Mouse (Mus musculus): Measurements from ENCODE around the gene Atl3. TPM values are rescaled to one million over a fixed set of nuclear protein-coding genes. Genes with fewer than 3 reads are reported as not detected.

Gene Atl3
- total RNA-seq, 2 experiments from 2014 or later: 23.0 to 28.2 TPM

Other genes with a start within 250 kb of the Atl3 start
- 10 to 100 TPM; 13.8 to 15.3 TPM for gene Rcor2, start 226.7 kb upstream of the Atl3 start, total RNA-seq (2021)
- 100 to 1,000 TPM; 134 to 150 TPM for gene Mark2, start 152.2 kb upstream of the Atl3 start, total RNA-seq (2021)
- gene Spindoc, start 111.0 kb upstream of the Atl3 start, total RNA-seq (2021): 10 to 100 TPM; 29.0 to 32.0 TPM
- 10 to 100 TPM; 36.0 to 36.2 TPM for gene 2700081O15Rik, start 76.4 kb upstream of the Atl3 start, total RNA-seq (2021)
- 100 to 1,000 TPM; 854 to 900 TPM for gene Rtn3, start 10.8 kb upstream of the Atl3 start, total RNA-seq (2021)
- 10 to 100 TPM; 21.5 to 21.7 TPM for gene Pla2g16, start 63.4 kb downstream of the Atl3 start, total RNA-seq (2021)
- under 1 TPM; 0.16 to 0.64 TPM for gene Lgals12, start 113.2 kb downstream of the Atl3 start, total RNA-seq (2021)
- gene Hrasls5, start 118.5 kb downstream of the Atl3 start, total RNA-seq (2021): not detected
- gene Slc22a19, start 217.3 kb downstream of the Atl3 start, total RNA-seq (2021): not detected

All from left cerebral cortex, postnatal 25 days (tissue).